Mouse (Mus musculus) liver, embryonic 16.5 days (tissue): Measurements from ENCODE around the gene Slc6a3. TPM values are rescaled to one million over a fixed set of nuclear protein-coding genes. Genes with fewer than 3 reads are reported as not detected.

Source experiments
- ATAC-seq: fragments of 200-750 bp; cut with Nextera tagmentation; 2 replicates; pipeline ENCODE4 v1.8.0; 2017; ENCODE audit warnings: low read depth, mild to moderate bottlenecking, moderate number of reproducible peaks, moderate library complexity
- H3K27ac ChIP-seq: fragments of 300-500 bp; sonication (generic); 2 replicates; pipeline ENCODE4 v1.5.1; 2014; ENCODE audit warnings: mild to moderate bottlenecking, low read length
- H3K27me3 ChIP-seq: fragments of 300-500 bp; sonication (generic); 2 replicates; pipeline ENCODE4 v1.6.1; 2014; ENCODE audit warnings: low read depth, low read length, mixed read lengths; ENCODE audit not compliant: control insufficient read depth, insufficient read depth
- H3K36me3 ChIP-seq: fragments of 300-500 bp; sonication (generic); 2 replicates; pipeline ENCODE4 v1.6.1; 2014; ENCODE audit warnings: mild to moderate bottlenecking; ENCODE audit not compliant: control insufficient read depth, insufficient read depth
- H3K4me1 ChIP-seq: fragments of 300-500 bp; sonication (generic); 2 replicates; pipeline ENCODE4 v1.6.1; 2014; ENCODE audit warnings: low read depth, low read length, mixed read lengths; ENCODE audit not compliant: control insufficient read depth
- H3K4me2 ChIP-seq: fragments of 300-500 bp; sonication (generic); 2 replicates; pipeline ENCODE4 v1.6.1; 2014; ENCODE audit warnings: low read depth, low read length, mixed read lengths
- H3K4me3 ChIP-seq: fragments of 300-500 bp; sonication (generic); 2 replicates; pipeline ENCODE4 v1.5.1; 2014; ENCODE audit warnings: low read depth, mild to moderate bottlenecking, low read length
- H3K9ac ChIP-seq: fragments of 300-500 bp; sonication (generic); 2 replicates; pipeline ENCODE4 v1.6.1; 2014; ENCODE audit warnings: low read depth, low read length
- H3K9me3 ChIP-seq: fragments of 300-500 bp; sonication (generic); replicated peaks from 2 replicates; pipeline ENCODE4 v1.6.1; 2016; ENCODE audit warnings: low read length; ENCODE audit not compliant: control insufficient read depth
- WGBS: fragments of 180-500 bp; shearing (Covaris S2); extraction: QIAGEN DNeasy Blood & Tissue Kit; methylation state at CpG from one replicate; pipeline ENCODE4 v1.1.7; 2014; ENCODE audit not compliant: insufficient replicate concordance; 5-methylcytosine and 5-hydroxymethylcytosine counted together
- polyA plus RNA-seq: library from polyadenylated mRNA; unstranded; fragments of >200 nt; fragmentation: Nextera tagmentation; extraction: Ambion mirVana; gene quantifications from 2 replicates; pipeline ENCODE4 v1.2.1, GENCODE M21; 2015

The Slc6a3 gene
- polyA plus RNA-seq, 1 experiment from 2014 or later: 0.67 TPM

DNA sequence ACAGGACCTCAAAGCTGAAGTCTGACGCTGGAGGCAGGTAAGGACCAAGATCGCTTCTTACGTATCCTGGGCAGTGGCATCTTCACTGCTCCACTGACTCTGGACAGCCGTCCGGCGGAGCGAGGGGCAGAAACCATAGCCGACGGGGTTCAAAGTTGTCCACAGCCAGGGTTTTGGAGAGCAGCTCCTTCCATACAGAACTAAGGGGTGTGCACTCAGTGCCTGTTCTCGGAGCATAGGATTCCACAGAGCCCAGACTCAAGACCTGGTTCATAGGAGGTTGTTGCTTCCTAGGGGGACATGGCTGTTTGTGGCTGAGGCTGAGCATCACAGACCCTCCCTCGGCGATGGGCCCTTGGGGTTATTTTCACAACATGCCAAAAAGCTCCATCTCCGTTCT, 277 bp downstream of the Slc6a3 start:
- 18% methylated on average over 13 of the region's 13 CpGs for WGBS
- peak; percentile 49 for ATAC-seq
- H3K9ac ChIP-seq: peak overlapping the region; percentile 51

DNA sequence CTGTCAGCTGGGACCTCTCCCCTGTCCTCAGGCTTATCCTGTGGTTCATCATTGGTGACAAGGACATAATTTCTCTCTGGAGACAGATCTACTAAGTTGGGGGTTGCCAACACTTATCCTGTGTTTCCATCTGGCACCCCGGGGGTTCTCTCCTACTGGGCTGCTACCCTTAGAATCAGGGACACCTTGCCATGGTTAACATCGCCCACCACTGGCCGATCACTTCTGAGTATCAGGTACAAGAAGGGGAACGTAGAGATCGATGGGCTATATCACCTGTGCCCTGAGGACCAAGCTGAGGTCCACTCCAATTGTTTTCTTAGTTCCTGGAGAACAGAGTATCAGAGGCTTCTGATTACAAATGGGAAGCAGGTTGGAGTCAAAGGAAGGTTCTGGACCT, 27.7 kb downstream of the Slc6a3 start:
- Histone ChIP-seq H3K27me3 (no peaks in the 10 kb centered on the region), H3K27ac (no peak overlapping the region), H3K9ac (no peak overlapping the region), H3K4me1 (no peaks in the 10 kb centered on the region), H3K4me2 (no peak overlapping the region), H3K36me3 (no peaks in the 10 kb centered on the region), H3K9me3 (no peaks in the 10 kb centered on the region), H3K4me3 (no peak overlapping the region)
- no peak for ATAC-seq
- 60% methylated on average over 5 of the region's 5 CpGs for WGBS

More for the DNA sequence above, 277 bp downstream of the Slc6a3 start:
- Histone ChIP-seq H3K9me3 (no peaks in the 10 kb centered on the region), H3K36me3 (no peaks in the 10 kb centered on the region), H3K4me3 (peak overlapping the region; percentile 39), H3K4me1 (peaks cover 22% of the 10 kb centered on the region), H3K4me2 (peak overlapping the region; percentile 56), H3K27me3 (peaks cover 36% of the 10 kb centered on the region), H3K27ac (no peak overlapping the region)

DNA sequence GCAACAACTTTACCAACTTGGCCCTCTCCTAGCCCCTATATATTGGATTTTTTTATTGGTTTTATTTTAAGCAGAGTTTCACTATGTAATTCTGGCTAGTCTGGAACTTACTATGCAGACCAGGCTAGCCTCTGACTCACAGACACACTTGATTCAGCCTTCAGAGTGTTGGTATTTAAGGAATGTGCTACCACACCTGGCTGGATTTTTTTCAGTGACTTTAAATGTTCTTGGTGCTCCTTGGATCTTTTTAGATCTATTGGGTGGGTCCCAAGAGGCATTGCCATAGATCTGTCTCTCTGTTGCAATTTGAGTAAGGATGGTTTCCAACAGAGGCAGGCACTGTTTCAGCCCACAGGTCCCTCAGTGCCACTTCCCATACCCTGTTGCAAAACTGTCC, 38.5 kb downstream of the Slc6a3 start:
- no peak for ATAC-seq
- Histone ChIP-seq H3K4me3 (no peak overlapping the region), H3K4me2 (no peak overlapping the region), H3K27me3 (peaks cover 2% of the 10 kb centered on the region; the same call in 1 of the 2 replicates), H3K9me3 (no peaks in the 10 kb centered on the region), H3K4me1 (no peaks in the 10 kb centered on the region), H3K27ac (no peak overlapping the region), H3K36me3 (no peaks in the 10 kb centered on the region), H3K9ac (no peak overlapping the region)

- WGBS: 43% methylated on average over 2 of the region's 2 CpGs
Measured at GRCm38 (mm10) chr13:73577277-73577676, 40.7 kb downstream of the Slc6a3 start.

GRCm38 (mm10) chr13:73591488-73591887, 54.9 kb downstream of the Slc6a3 start:
- H3K9ac ChIP-seq: no peak overlapping the region
- WGBS: 43% methylated on average over 3 of the region's 3 CpGs
- no peaks in the 10 kb centered on the region for H3K36me3 ChIP-seq
- no peak overlapping the region for H3K27ac ChIP-seq
- no peaks in the 10 kb centered on the region for H3K9me3 ChIP-seq
- no peaks in the 10 kb centered on the region; the same call in 1 of the 2 replicates for H3K27me3 ChIP-seq
- H3K4me2 ChIP-seq: no peak overlapping the region
- H3K4me1 ChIP-seq: no peaks in the 10 kb centered on the region
- no peak overlapping the region for H3K4me3 ChIP-seq
- ATAC-seq: no peak

More at GRCm38 (mm10) chr13:73577277-73577676, 40.7 kb downstream of the Slc6a3 start:
- H3K4me2 ChIP-seq: no peak overlapping the region
- H3K36me3 ChIP-seq: no peaks in the 10 kb centered on the region
- H3K27me3 ChIP-seq: peaks cover 2% of the 10 kb centered on the region; the same call in 1 of the 2 replicates
- no peak overlapping the region for H3K27ac ChIP-seq
- no peaks in the 10 kb centered on the region for H3K4me1 ChIP-seq
- no peak overlapping the region for H3K4me3 ChIP-seq
- no peak for ATAC-seq
- H3K9me3 ChIP-seq: no peaks in the 10 kb centered on the region
- H3K9ac ChIP-seq: no peak overlapping the region

DNA sequence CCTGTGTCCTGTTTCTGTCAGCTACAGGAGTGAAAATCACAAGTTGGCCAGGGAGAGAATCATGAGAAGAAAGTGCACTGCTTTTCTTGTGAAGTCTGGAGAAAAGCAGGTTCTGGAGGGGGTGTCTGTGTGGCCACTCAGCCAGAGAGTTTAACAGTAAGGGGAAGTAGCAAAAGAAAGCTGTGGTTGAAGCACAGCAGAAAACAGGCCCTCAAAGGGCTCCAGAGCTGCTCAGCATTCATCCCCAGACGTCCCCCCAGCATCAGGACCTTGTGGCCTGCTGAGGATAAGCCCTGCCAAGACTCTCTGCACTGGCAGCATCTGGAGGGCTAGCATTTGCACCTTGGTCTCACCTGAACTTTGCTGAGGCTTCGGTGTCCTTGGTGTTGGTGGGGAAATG, 56.0 kb downstream of the Slc6a3 start:
- Histone ChIP-seq H3K9ac (no peak overlapping the region), H3K9me3 (no peaks in the 10 kb centered on the region), H3K4me3 (no peak overlapping the region), H3K4me2 (no peak overlapping the region), H3K27ac (no peak overlapping the region), H3K27me3 (no peaks in the 10 kb centered on the region; the same call in 1 of the 2 replicates), H3K4me1 (no peaks in the 10 kb centered on the region), H3K36me3 (no peaks in the 10 kb centered on the region)
- no peak for ATAC-seq
- 38% methylated on average over 2 of the region's 2 CpGs for WGBS

DNA sequence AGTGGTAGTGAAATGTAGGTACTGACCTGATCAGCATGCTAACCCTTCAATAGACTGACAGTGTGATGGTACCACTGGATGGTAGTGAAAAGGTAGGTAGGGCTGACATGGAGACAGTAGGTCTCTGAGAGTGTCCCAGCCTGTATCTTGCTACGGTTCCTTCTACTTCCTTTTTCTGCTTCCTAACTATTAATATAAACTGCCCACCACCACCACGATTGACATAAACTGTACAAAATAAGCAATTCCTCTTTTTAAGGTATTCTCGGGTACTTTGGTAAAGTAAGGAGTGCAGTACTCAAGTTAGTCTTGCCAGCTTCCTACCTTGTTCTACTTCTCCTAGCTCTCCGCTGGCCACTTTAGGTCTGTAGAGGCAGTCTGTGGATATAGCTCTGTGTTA, 59.7 kb downstream of the Slc6a3 start:
- no peak for ATAC-seq
- H3K4me3 ChIP-seq: no peak overlapping the region
- no peak overlapping the region for H3K9ac ChIP-seq
- WGBS: 31% methylated on average over 4 of the region's 4 CpGs
- H3K27ac ChIP-seq: no peak overlapping the region
- no peaks in the 10 kb centered on the region; the same call in 1 of the 2 replicates for H3K27me3 ChIP-seq
- H3K4me1 ChIP-seq: no peaks in the 10 kb centered on the region
- H3K36me3 ChIP-seq: no peaks in the 10 kb centered on the region
- H3K4me2 ChIP-seq: no peak overlapping the region
- no peaks in the 10 kb centered on the region for H3K9me3 ChIP-seq

DNA sequence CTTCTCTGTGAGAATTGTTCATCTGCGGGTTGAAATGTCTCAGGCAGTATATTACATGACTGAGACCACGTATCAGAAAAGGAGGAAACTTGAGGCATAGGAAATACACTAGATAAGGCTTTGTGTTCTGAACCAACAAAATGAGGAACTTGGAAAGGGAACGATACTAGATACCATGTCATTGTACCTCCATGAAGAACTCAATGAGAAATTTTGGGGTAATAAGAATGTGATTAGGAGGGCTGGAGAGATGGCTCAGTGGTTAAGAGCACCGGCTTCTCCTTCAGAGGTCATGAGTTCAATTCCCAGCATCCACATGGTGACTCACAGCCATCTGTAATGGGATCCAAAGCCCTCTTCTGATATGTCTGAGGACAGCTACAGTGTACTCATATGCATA, 63.7 kb downstream of the Slc6a3 start:
- no peak overlapping the region for H3K4me3 ChIP-seq
- no peak for ATAC-seq
- 18% methylated on average over 4 of the region's 4 CpGs for WGBS
- H3K36me3 ChIP-seq: no peaks in the 10 kb centered on the region
- H3K9me3 ChIP-seq: no peaks in the 10 kb centered on the region
- H3K4me2 ChIP-seq: no peak overlapping the region
- no peak overlapping the region for H3K27ac ChIP-seq
- no peaks in the 10 kb centered on the region; the same call in 1 of the 2 replicates for H3K27me3 ChIP-seq
- H3K4me1 ChIP-seq: peaks cover 13% of the 10 kb centered on the region
- no peak overlapping the region for H3K9ac ChIP-seq

DNA sequence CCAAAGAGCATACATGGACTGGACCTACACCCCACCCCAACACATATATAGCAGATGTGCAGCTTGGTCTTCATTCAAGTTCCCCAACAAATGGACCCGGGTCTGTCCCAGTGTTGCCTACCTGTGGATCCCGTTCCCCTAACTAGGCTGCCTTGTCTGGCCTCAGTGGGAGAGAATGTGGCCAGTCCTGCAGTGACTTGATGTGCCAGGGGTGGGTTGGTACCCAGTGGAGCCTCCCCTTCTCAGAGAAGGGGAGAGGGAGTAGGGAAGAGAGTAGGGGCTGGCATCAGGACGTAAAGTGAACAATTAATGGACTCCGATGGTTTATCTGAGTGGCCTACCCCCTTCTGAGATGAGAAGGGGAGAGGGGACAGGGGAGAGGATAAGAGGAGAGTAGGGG, 66.5 kb downstream of the Slc6a3 start:
- Histone ChIP-seq H3K36me3 (peaks cover 5% of the 10 kb centered on the region; the same call in 1 of the 2 replicates), H3K4me3 (peak overlapping the region; percentile 88), H3K9me3 (no peaks in the 10 kb centered on the region), H3K4me2 (peak overlapping the region; percentile 93), H3K9ac (peak overlapping the region; percentile 80), H3K27me3 (no peaks in the 10 kb centered on the region), H3K27ac (no peak overlapping the region), H3K4me1 (peaks cover 13% of the 10 kb centered on the region)
- 53% methylated on average over 4 of the region's 4 CpGs for WGBS
- no peak for ATAC-seq
